Mouse (Mus musculus) small intestine, adult 2 months (tissue): ENCODE measurements around the gene Phf5a. TPM values are rescaled to one million over a fixed set of nuclear protein-coding genes. Genes with fewer than 3 reads are reported as not detected.
A peak's percentile ranks its signal among the peaks of the same experiment; 100 is the strongest.

Experiments used
- H3K27ac ChIP-seq: fragments of 200-500 bp; 2 replicates; pipeline ENCODE4 v1.5.1; 2012; ENCODE audit warnings: low read depth, low read length, control low read depth, inconsistent platforms; ENCODE audit not compliant: insufficient read depth
- H3K27me3 ChIP-seq: fragments of 200-500 bp; 2 replicates; pipeline ENCODE4 v1.6.1; 2012; ENCODE audit warnings: mild to moderate bottlenecking, moderate library complexity, low read length, inconsistent platforms; ENCODE audit not compliant: control insufficient read depth, insufficient read depth
- H3K36me3 ChIP-seq: fragments of 200-500 bp; 2 replicates; pipeline ENCODE4 v1.6.1; 2012; ENCODE audit warnings: mild to moderate bottlenecking, low read length, control low read depth, inconsistent platforms; ENCODE audit not compliant: control insufficient read depth, insufficient read depth
- H3K4me1 ChIP-seq: fragments of 200-500 bp; 2 replicates; pipeline ENCODE4 v1.6.1; 2012; ENCODE audit warnings: low read length, inconsistent platforms, mixed read lengths; ENCODE audit not compliant: control insufficient read depth, insufficient read depth, insufficient read length
- H3K4me3 ChIP-seq: fragments of 200-500 bp; 2 replicates; pipeline ENCODE4 v1.5.1; 2012; ENCODE audit warnings: low read depth, mild to moderate bottlenecking, control low read depth, inconsistent platforms, low read length, moderate library complexity
- CTCF ChIP-seq: fragments of 200-500 bp; IDR thresholded peaks from 2 replicates; pipeline ENCODE4 v1.5.1; 2012; ENCODE audit warnings: low read depth, mild to moderate bottlenecking, control low read depth, inconsistent platforms, low read length, moderate library complexity, mixed read lengths; ENCODE audit not compliant: insufficient replicate concordance, insufficient read length; ENCODE audit errors: extremely low read depth
- POLR2A ChIP-seq: fragments of 200-500 bp; IDR thresholded peaks from 2 replicates; pipeline ENCODE4 v1.6.1; 2012; ENCODE audit warnings: low read depth, mild to moderate bottlenecking, control low read depth, inconsistent platforms, low read length, moderate library complexity
- WGBS: fragments of 180-500 bp; shearing (Covaris S2); methylation state at CpG from one replicate; pipeline ENCODE4 v1.1.7; 2018; 5-methylcytosine and 5-hydroxymethylcytosine counted together
- polyA plus RNA-seq: library from polyadenylated mRNA; depleted of rRNA; stranded (reverse); fragments of >200 nt; gene quantifications from 2 replicates; pipeline ENCODE4 v1.2.3, GENCODE M21; 2012

Gene Phf5a
- polyA plus RNA-seq, 1 experiment = 47.0 TPM

- 65% methylated on average over 7 of the region's 7 CpGs for WGBS
- H3K27ac ChIP-seq = no peak overlapping the region
These were observed 18.6 kb downstream of the Phf5a start for GRCm38 (mm10) chr15:81853081-81853480.

GRCm38 (mm10) chr15:81852411-81853000 lies 19.2 kb downstream of the Phf5a start:
- no peak for TF ChIP-seq POLR2A
- TF ChIP-seq CTCF = no peak
- H3K4me3 ChIP-seq = no peak overlapping the region
- 85% methylated on average over 9 of the region's 9 CpGs for WGBS
- peaks cover 11% of the 10 kb centered on the region for H3K4me1 ChIP-seq
- no peaks in the 10 kb centered on the region for H3K27me3 ChIP-seq
- H3K36me3 ChIP-seq = peaks cover 58% of the 10 kb centered on the region
- H3K27ac ChIP-seq = no peak overlapping the region

More at GRCm38 (mm10) chr15:81853081-81853480, 18.6 kb downstream of the Phf5a start:
- H3K27me3 ChIP-seq = no peaks in the 10 kb centered on the region
- H3K4me1 ChIP-seq = peaks cover 9% of the 10 kb centered on the region
- TF ChIP-seq CTCF (no peak), POLR2A (no peak)
- H3K4me3 ChIP-seq = no peak overlapping the region
- peaks cover 53% of the 10 kb centered on the region for H3K36me3 ChIP-seq

GRCm38 (mm10) chr15:81851375-81851774 lies 20.3 kb downstream of the Phf5a start:
- H3K4me1 ChIP-seq = peaks cover 16% of the 10 kb centered on the region
- no peak for TF ChIP-seq CTCF
- no peak for TF ChIP-seq POLR2A
- no peak overlapping the region for H3K4me3 ChIP-seq
- peaks cover 59% of the 10 kb centered on the region for H3K36me3 ChIP-seq
- H3K27ac ChIP-seq = no peak overlapping the region
- 88% methylated on average over 15 of the region's 15 CpGs for WGBS
- no peaks in the 10 kb centered on the region for H3K27me3 ChIP-seq

GRCm38 (mm10) chr15:81850718-81851117 lies 21.0 kb downstream of the Phf5a start:
- WGBS = 83% methylated on average over 14 of the region's 14 CpGs
- H3K36me3 ChIP-seq = peaks cover 59% of the 10 kb centered on the region
- TF ChIP-seq CTCF (no peak), POLR2A (no peak)

GRCm38 (mm10) chr15:81849104-81849503 lies 22.6 kb downstream of the Phf5a start:
- no peak for TF ChIP-seq POLR2A
- TF ChIP-seq CTCF = no peak
- Histone ChIP-seq H3K4me3 (no peak overlapping the region), H3K4me1 (peaks cover 21% of the 10 kb centered on the region), H3K36me3 (peaks cover 54% of the 10 kb centered on the region), H3K27ac (no peak overlapping the region), H3K27me3 (no peaks in the 10 kb centered on the region)
- 48% methylated on average over 9 of the region's 9 CpGs for WGBS

More at GRCm38 (mm10) chr15:81850718-81851117, 21.0 kb downstream of the Phf5a start:
- Histone ChIP-seq H3K27ac (no peak overlapping the region), H3K4me1 (peaks cover 20% of the 10 kb centered on the region), H3K4me3 (no peak overlapping the region), H3K27me3 (no peaks in the 10 kb centered on the region)

- Histone ChIP-seq H3K4me1 (peaks cover 21% of the 10 kb centered on the region), H3K36me3 (peaks cover 51% of the 10 kb centered on the region), H3K27ac (no peak overlapping the region), H3K4me3 (no peak overlapping the region), H3K27me3 (no peaks in the 10 kb centered on the region)
- TF ChIP-seq POLR2A = no peak
- TF ChIP-seq CTCF = peak; percentile 88; the same call in 1 of the 2 replicates
- WGBS = 15% methylated on average over 7 of the region's 7 CpGs
These were observed 23.4 kb downstream of the Phf5a start for GRCm38 (mm10) chr15:81848301-81848700.

- H3K27ac ChIP-seq = no peak overlapping the region
- TF ChIP-seq POLR2A (no peak), CTCF (no peak)
These were observed 23.9 kb downstream of the Phf5a start for GRCm38 (mm10) chr15:81847861-81848260.

More at GRCm38 (mm10) chr15:81847861-81848260, 23.9 kb downstream of the Phf5a start:
- no peaks in the 10 kb centered on the region for H3K27me3 ChIP-seq
- no peak overlapping the region for H3K4me3 ChIP-seq
- H3K4me1 ChIP-seq = peaks cover 21% of the 10 kb centered on the region
- peaks cover 48% of the 10 kb centered on the region for H3K36me3 ChIP-seq
- WGBS = 87% methylated on average over 5 of the region's 5 CpGs
